Mouse (Mus musculus) olfactory bulb, adult 2 months (tissue): ENCODE data around the gene Dock2. TPM values are rescaled to one million over a fixed set of nuclear protein-coding genes. Genes with fewer than 3 reads are reported as not detected.

Source experiments
- H3K27ac ChIP-seq: fragments of 200-500 bp; 2 replicates; pipeline ENCODE4 v1.5.1; 2012; ENCODE audit warnings: low read depth, low read length; ENCODE audit not compliant: insufficient read depth
- H3K4me1 ChIP-seq: fragments of 200-500 bp; 2 replicates; pipeline ENCODE4 v1.6.1; 2012; ENCODE audit warnings: low read length; ENCODE audit not compliant: control insufficient read depth, insufficient read depth
- H3K4me3 ChIP-seq: fragments of 200-500 bp; 2 replicates; pipeline ENCODE4 v1.5.1; 2012; ENCODE audit warnings: mild to moderate bottlenecking, low read depth, low read length, moderate library complexity; ENCODE audit not compliant: insufficient read depth
- CTCF ChIP-seq: fragments of 200-500 bp; IDR thresholded peaks from 2 replicates; pipeline ENCODE4 v1.5.1; 2012; ENCODE audit warnings: low read depth, mild to moderate bottlenecking, low read length, moderate library complexity; ENCODE audit not compliant: insufficient read depth
- POLR2A ChIP-seq: fragments of 200-500 bp; IDR thresholded peaks from 2 replicates; pipeline ENCODE4 v1.6.1; 2012; ENCODE audit warnings: mild to moderate bottlenecking, low read depth, low read length, moderate library complexity; ENCODE audit not compliant: insufficient read depth
- WGBS: fragments of 180-500 bp; shearing (Covaris S2); methylation state at CpG from one replicate; pipeline ENCODE4 v1.1.7; 2018; 5-methylcytosine and 5-hydroxymethylcytosine counted together
- polyA plus RNA-seq: library from polyadenylated mRNA; stranded (reverse); fragments of >200 nt; gene quantifications from 2 replicates; pipeline ENCODE4 v1.2.4, GENCODE M21; 2012; ENCODE audit warnings: low replicate concordance; ENCODE audit not compliant: missing spikeins, insufficient read depth, insufficient read length

Gene Dock2
- polyA plus RNA-seq, 1 experiment, result not detected

DNA sequence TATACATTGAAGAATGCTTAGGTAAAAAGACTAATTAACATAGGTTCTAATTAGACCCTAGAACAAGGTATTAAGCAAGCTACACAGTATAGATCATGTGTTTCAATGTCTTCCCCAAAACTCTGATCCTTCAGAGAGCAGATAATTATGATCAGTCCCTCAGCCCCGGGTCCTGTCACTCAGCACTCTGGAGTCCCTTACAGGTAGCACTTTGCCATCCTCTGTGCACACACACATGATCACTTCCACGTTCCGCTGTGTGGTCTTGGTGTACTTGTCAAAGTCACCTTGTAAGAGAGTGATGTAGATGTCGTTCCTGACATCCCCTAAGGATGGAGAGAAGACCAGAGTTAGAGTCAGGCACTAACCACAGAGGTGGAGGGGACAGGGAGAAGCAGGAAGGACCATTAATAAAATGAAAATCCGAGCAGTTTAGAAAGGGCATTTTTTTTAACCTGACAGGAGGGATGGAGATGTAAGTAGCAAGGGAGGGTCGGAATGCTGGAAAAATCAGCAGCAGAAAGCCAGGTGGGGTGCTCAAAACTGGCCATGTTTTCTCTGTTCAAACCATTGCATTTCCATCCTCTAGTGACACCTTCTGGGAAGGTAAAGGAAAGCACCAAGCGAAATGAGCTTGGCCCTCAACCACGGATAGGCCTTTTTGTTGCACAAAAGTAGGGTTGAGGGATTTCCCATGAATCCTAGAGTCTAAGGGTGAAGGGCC, 79.1 kb downstream of the Dock2 start:
- Histone ChIP-seq H3K27ac (no peak overlapping the region), H3K4me1 (peaks cover 6% of the 10 kb centered on the region), H3K4me3 (no peak overlapping the region)
- TF ChIP-seq POLR2A, result no peak
- TF ChIP-seq CTCF, result no peak
- 58% methylated on average over 8 of the region's 8 CpGs for WGBS

DNA sequence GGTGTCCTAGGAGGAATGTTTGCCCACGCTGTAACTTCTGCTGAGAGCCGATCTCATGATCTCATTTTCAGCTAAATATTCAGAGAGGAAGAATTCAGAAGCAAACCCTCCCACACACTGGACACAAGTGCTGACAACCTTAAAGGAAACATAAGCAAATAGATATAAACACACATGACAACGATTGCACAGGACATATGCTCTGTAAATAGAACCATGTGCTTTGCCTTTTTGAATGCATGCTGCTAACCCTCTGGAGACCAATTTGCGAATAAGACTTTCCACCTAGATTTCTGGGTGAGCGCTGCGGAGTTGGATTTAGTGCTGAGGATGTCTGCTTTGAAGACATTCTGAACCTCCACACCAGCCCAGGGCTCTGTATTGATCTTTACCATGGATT, 79.8 kb downstream of the Dock2 start:
- peaks cover 4% of the 10 kb centered on the region for H3K4me1 ChIP-seq
- H3K4me3 ChIP-seq, result no peak overlapping the region
- no peak overlapping the region for H3K27ac ChIP-seq
- TF ChIP-seq CTCF, result no peak
- TF ChIP-seq POLR2A, result no peak
- WGBS, result 73% methylated on average over 6 of the region's 6 CpGs

DNA sequence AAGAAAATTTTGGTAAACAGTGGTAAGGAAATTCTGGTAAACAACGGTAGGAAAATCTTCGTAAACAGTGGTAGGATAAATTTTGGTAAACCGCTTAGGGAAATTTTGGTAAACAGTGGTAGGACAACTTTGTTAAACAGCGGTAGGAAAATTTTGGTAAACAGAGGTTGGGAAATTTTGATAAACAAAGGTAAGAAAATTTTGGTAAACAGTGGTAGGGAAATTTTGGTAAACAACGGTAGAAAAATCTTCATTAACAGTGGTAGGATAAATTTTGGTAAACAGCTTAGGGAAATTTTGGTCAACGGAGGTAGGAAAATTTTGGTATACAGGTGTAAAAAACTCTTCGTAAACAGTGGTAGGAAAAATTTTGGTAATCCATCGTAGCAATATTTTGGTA, 101.9 kb downstream of the Dock2 start:
- Histone ChIP-seq H3K4me1 (no peaks in the 10 kb centered on the region), H3K27ac (no peak overlapping the region), H3K4me3 (no peak overlapping the region)
- WGBS, result 51% methylated on average over 8 of the region's 8 CpGs
- TF ChIP-seq CTCF, result no peak
- TF ChIP-seq POLR2A, result no peak

DNA sequence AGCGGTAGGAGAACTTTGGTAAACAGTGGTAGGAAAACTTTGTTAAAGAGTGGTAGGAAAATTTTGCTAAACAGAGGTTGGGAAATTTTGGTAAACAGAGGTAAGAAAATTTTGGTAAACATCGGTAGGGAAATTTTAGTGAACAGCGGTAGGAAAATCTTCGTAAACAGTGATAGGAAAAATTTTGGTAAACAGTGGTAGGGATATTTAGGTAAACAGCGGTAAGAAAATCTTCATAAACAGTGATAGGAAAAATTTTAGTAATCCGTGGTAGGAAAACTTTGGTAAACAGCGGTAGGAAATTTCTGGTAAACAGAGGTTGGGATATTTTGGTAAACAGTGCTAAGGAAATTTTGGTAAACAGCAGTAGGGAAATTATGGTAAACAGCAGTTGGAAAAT, 239.1 kb downstream of the Dock2 start:
- TF ChIP-seq POLR2A, result no peak
- TF ChIP-seq CTCF, result no peak
- Histone ChIP-seq H3K4me3 (no peak overlapping the region), H3K27ac (no peak overlapping the region), H3K4me1 (no peaks in the 10 kb centered on the region)
- WGBS, result 71% methylated on average over 7 of the region's 7 CpGs

DNA sequence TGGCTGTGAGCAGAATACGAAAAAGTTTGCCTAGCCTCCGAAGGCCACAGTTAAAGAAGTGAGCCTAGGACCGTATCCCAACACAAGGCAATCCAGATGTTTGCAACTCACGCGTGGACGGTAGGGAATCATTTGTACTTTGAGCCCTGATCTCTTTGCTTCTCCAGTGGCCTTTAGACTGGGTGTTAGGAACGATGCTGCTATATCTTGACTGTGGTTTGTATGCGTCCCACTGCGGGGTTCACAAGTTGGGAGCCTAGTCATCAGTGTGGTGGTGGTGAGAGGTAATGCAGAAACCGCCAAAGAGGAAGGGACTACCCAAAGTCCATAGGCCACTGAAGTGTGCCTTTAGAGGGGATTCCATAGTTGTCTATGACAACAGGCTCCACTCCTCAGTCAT, 251.6 kb downstream of the Dock2 start:
- Histone ChIP-seq H3K4me1 (no peaks in the 10 kb centered on the region), H3K4me3 (no peak overlapping the region), H3K27ac (no peak overlapping the region)
- 95% methylated on average over 10 of the region's 10 CpGs for WGBS
- TF ChIP-seq POLR2A (no peak), CTCF (no peak)

DNA sequence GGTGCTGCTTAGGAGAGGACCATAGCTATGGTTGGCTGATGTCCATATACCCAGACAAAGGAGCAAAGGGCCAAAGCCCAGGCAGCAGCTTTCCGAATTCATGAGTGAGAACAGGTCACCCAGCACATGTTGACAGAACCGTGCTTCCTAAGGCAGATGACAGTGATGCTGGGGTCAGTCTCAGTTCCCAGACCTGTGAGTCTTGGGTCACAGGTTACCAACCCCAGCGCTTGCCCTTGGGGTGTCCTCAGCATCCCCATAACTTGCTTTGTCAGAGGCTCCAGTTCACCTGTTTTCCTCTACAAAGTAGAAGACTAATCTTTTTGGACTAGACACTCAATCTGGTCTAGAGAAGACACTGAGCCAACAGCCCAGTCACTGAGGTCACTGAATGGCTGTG, 252.7 kb downstream of the Dock2 start:
- TF ChIP-seq POLR2A, result no peak
- TF ChIP-seq CTCF, result no peak
- H3K27ac ChIP-seq, result no peak overlapping the region
- 93% methylated on average over 3 of the region's 3 CpGs for WGBS
- H3K4me1 ChIP-seq, result no peaks in the 10 kb centered on the region
- no peak overlapping the region for H3K4me3 ChIP-seq

DNA sequence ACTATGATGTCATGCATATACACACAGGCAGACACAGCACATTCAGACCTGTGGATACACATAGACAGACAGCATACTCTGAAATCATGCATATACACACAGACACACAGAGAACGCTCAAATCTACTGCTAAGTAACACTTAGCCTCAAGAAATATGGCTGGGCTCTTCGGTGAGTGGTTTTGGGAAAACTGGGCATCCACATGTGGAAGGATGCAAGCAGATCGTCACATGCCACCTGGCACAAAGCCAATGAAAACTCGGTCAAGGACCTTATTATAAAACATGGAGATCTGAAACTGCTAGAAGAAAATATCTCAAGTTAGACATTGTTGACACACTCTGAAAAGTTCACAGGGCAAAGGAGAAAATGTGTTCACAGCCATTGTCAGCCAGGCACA, 255.7 kb downstream of the Dock2 start:
- H3K27ac ChIP-seq, result no peak overlapping the region

DNA sequence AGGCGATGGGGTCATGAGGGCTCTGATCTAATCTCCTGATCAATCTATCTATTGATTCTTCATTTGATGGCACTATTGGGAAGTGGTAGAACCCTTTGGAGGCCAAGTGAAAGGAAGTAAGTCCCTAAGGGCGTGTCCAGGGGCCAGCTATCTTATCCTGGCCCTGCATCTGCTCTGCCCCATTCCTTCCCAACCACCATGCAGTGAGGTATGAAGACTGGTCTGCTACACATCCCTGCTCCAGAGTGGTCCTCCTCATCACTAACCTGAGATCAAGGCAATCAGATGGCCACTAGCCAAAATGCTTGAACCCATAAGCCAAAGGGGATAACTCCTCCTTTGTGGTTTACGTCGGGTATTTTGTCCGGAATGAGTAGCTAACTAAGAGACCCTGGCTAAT, 256.5 kb downstream of the Dock2 start:
- Histone ChIP-seq H3K4me3 (no peak overlapping the region), H3K4me1 (no peaks in the 10 kb centered on the region), H3K27ac (no peak overlapping the region)
- WGBS, result 90% methylated on average over 5 of the region's 5 CpGs
- TF ChIP-seq POLR2A (no peak), CTCF (no peak)

More for the DNA sequence above, 255.7 kb downstream of the Dock2 start:
- Histone ChIP-seq H3K4me3 (no peak overlapping the region), H3K4me1 (no peaks in the 10 kb centered on the region)
- WGBS, result 75% methylated on average over 4 of the region's 4 CpGs
- no peak for TF ChIP-seq POLR2A
- TF ChIP-seq CTCF, result no peak

DNA sequence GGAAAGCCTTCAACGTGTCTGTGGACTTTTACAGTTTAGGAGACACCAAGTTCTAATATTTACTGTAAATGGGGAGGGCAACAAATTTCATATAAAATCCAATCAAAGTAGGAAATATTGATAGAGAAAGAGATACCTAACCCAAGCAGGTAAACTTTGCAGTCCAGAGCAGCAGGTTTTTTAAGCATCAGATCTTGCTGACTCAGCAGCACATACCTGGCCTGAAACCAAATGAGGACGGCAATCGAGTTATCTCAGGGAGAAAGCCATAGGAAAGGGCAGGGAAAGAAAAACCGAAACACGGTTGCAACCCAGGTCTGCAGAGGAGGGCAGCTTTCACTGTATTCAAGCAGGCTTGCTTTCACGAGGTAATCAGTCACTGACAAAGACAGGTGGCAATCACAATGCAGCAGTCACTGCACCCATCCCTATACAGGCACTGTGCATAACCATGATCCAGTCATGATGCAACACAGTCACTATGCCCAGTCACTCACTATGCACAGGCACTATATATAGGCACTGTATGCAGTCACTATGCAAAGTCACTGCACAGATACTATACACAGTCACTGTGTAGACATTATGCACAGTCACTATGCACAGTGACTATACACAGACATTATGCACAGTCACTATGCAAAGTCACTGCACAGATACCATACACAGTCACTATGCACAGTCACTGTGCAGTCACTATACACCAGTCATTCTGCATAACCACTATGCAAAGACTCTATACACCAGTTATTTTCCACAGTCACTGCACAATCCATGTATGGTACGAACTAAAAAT, 258.4 kb downstream of the Dock2 start:
- Histone ChIP-seq H3K4me1 (no peaks in the 10 kb centered on the region), H3K4me3 (no peak overlapping the region), H3K27ac (no peak overlapping the region)
- TF ChIP-seq POLR2A (no peak), CTCF (no peak)
- WGBS, result 80% methylated on average over 7 of the region's 7 CpGs
